Mouse (Mus musculus): ENCODE measurements around the gene Actrt3. TPM values are rescaled to one million over a fixed set of nuclear protein-coding genes. Genes with fewer than 3 reads are reported as not detected.

The Actrt3 gene
- 0.18 TPM in 1 of 2 replicates, not detected in the other for polyA plus RNA-seq (2016; fragmentation: Nextera tagmentation; extraction: Ambion mirVana)

- H3K4me3 ChIP-seq: peak within 1 kb of the TSS; percentile 55
- no peak for ATAC-seq (ENCODE audit: low FRiP score, low read depth)
- no peaks in the 10 kb centered on the region for H3K9me3 ChIP-seq
- peaks cover 25% of the 10 kb centered on the region for H3K4me1 ChIP-seq
- H3K27me3 ChIP-seq: peaks cover 19% of the 10 kb centered on the region
- H3K4me2 ChIP-seq (replicated peaks): peak within 1 kb of the TSS; percentile 75
- H3K9ac ChIP-seq (replicated peaks): peak within 1 kb of the TSS; percentile 59
- H3K36me3 ChIP-seq: peaks cover 9% of the 10 kb centered on the region; the same call in 1 of the 2 replicates
- H3K27ac ChIP-seq (replicated peaks): peak within 1 kb of the TSS; percentile 58
- under 1% methylated on average over 32 of the region's 32 CpGs for WGBS
These were observed at the start of gene Actrt3 for GRCm38 (mm10) chr3:30599711-30600545. Actrt3 (minus strand) TSS chr3:30599939.

DNA sequence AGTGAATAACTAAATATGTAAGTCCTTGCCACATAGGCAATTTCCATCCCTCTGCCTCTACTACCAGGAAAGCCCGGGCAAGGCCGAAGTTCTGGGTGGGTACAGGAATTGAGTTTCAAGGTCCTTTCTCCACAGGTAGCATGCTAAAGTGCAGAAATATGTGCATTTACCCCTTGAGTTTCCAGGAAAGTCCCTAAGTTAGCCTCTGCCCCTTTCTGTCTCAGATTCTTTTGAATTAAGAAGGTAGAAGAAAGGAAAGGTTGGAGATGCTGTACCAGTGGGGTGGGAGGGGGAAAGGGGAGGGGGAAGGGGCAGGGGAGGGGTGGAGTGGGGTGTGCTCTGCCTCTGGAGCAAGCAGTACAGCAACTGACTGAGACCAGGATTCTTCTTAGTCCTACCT is 48.7 kb upstream of the Actrt3 start:
- no peak for ATAC-seq (ENCODE audit: low FRiP score, low read depth)
- H3K9ac ChIP-seq (replicated peaks): no peak overlapping the region
- H3K36me3 ChIP-seq: no peaks in the 10 kb centered on the region
- peaks cover 18% of the 10 kb centered on the region for H3K4me1 ChIP-seq
- H3K27me3 ChIP-seq: peaks cover 40% of the 10 kb centered on the region
- no peak overlapping the region for H3K4me3 ChIP-seq
- no peak overlapping the region for H3K4me2 ChIP-seq (replicated peaks)
- H3K9me3 ChIP-seq: no peaks in the 10 kb centered on the region
- WGBS: 92% methylated on average over 2 of the region's 2 CpGs
- no peak overlapping the region for H3K27ac ChIP-seq (replicated peaks)

DNA sequence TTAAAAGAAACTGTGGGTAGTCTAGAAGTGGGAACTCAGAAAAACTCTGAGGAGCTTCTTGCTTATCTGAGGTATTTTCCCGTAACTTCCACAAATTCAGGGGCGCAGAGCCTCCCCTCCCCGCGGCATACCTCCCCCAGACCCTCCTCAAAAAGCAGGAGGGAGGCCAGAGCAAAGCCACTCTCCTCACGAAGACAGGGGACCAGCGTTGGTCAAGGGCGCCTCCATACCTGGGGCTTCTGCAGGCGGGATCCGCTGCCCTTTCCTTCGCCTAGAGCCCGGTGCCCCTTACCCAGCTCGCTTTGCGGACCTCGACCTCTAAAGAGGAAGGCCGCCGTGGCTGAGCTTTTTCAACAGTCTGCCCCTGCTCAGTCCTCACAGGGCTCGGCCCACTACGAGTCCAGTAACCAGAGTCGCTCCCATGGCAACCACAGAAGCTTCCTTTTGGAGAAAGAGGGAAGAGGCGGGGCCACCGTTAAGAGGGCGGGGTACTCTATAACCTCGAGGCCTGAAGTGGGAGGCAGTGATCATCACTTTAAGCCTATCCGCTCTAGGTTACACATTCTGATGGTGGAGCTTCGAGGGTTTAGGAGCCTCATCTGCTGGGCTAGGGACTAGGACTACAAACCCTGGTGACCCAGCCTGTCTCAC is 47.8 kb upstream of the Actrt3 start, which contains the start of gene Lrrc34:
Lrrc34 (minus strand) TSS at position 430 of the 651 bp plus-strand sequence.
- Histone ChIP-seq H3K9ac (replicated peaks) (peak within 1 kb of the TSS; percentile 54; the same call in 1 of the 2 replicates), H3K9me3 (no peaks in the 10 kb centered on the region), H3K27ac (replicated peaks) (no peak within 1 kb of the TSS), H3K27me3 (peaks cover 40% of the 10 kb centered on the region), H3K4me2 (replicated peaks) (peak within 1 kb of the TSS; percentile 64), H3K36me3 (no peaks in the 10 kb centered on the region), H3K4me1 (peaks cover 18% of the 10 kb centered on the region), H3K4me3 (peak within 1 kb of the TSS; percentile 34)
- WGBS: 2% methylated on average over 25 of the region's 25 CpGs
- ATAC-seq (ENCODE audit: low FRiP score, low read depth): peak; percentile 95

GRCm38 (mm10) chr3:30646761-30647160 is 47.0 kb upstream of the Actrt3 start:
- no peak overlapping the region for H3K4me3 ChIP-seq
- H3K9me3 ChIP-seq: no peaks in the 10 kb centered on the region
- peaks cover 18% of the 10 kb centered on the region for H3K4me1 ChIP-seq
- no peak for ATAC-seq (ENCODE audit: low FRiP score, low read depth)
- no peak overlapping the region for H3K27ac ChIP-seq (replicated peaks)
- no peak overlapping the region for H3K4me2 ChIP-seq (replicated peaks)
- H3K36me3 ChIP-seq: no peaks in the 10 kb centered on the region
- peaks cover 39% of the 10 kb centered on the region for H3K27me3 ChIP-seq
- no peak overlapping the region for H3K9ac ChIP-seq (replicated peaks)
- 46% methylated on average over 8 of the region's 8 CpGs for WGBS

GRCm38 (mm10) chr3:30644207-30644606 is 44.5 kb upstream of the Actrt3 start, which contains the start of gene Lrriq4:
Lrriq4 (plus strand) TSS chr3:30644507.
- Histone ChIP-seq H3K4me3 (no peak within 1 kb of the TSS), H3K27me3 (peaks cover 13% of the 10 kb centered on the region), H3K27ac (replicated peaks) (no peak within 1 kb of the TSS), H3K36me3 (no peaks in the 10 kb centered on the region), H3K9me3 (no peaks in the 10 kb centered on the region), H3K4me2 (replicated peaks) (no peak within 1 kb of the TSS), H3K4me1 (peaks cover 9% of the 10 kb centered on the region), H3K9ac (replicated peaks) (no peak within 1 kb of the TSS)
- 75% methylated on average over 2 of the region's 2 CpGs for WGBS
- ATAC-seq (ENCODE audit: low FRiP score, low read depth): no peak

GRCm38 (mm10) chr3:30635629-30636028 is 35.9 kb upstream of the Actrt3 start:
- Histone ChIP-seq H3K36me3 (no peaks in the 10 kb centered on the region), H3K4me3 (no peak overlapping the region), H3K27ac (replicated peaks) (no peak overlapping the region), H3K4me2 (replicated peaks) (no peak overlapping the region), H3K9me3 (no peaks in the 10 kb centered on the region), H3K27me3 (no peaks in the 10 kb centered on the region), H3K4me1 (no peaks in the 10 kb centered on the region), H3K9ac (replicated peaks) (no peak overlapping the region)
- 78% methylated on average over 4 of the region's 4 CpGs for WGBS
- no peak for ATAC-seq (ENCODE audit: low FRiP score, low read depth)

DNA sequence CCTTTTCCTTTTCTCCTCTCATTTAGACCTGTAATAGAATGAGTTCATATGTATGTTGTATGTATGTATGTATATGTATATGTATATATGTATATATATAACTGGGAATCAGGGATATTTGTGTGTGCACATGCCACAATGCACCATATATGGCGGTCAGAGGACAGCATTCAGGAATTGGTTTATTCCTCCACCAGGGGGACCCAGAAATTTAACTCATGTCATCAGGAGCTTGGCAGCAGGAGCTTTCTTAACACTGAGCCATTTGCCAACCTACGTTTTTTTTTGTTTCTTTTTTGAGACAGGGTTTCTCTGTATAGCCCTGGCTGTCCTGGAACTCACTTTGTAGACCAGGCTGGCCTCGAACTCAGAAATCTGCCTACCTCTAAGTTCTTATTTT is 33.9 kb upstream of the Actrt3 start:
- H3K4me1 ChIP-seq: no peaks in the 10 kb centered on the region
- H3K4me3 ChIP-seq: no peak overlapping the region
- no peak overlapping the region for H3K27ac ChIP-seq (replicated peaks)
- no peaks in the 10 kb centered on the region for H3K36me3 ChIP-seq
- H3K9ac ChIP-seq (replicated peaks): no peak overlapping the region
- H3K9me3 ChIP-seq: no peaks in the 10 kb centered on the region
- H3K27me3 ChIP-seq: no peaks in the 10 kb centered on the region
- ATAC-seq (ENCODE audit: low FRiP score, low read depth): no peak
- no peak overlapping the region for H3K4me2 ChIP-seq (replicated peaks)
- 57% methylated on average over 3 of the region's 3 CpGs for WGBS

DNA sequence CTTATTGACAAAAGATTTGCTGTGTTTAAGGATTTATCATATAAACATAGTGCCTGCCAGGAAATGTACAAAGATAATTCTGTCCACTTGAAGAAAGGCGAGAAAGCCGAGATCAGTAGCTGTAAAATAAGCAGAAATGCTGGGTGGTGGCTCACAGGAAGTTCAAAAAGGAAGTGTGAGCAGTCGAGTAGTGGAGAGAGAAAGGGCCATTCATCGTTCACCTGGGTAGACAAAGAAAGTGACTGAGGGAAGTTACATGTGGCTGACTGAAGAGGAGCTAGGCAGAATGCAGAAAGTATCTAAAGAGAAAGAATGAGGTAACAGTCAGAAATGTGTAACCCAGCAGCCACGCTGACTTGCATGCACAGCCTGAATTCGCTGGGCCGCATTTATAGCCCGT is 20.4 kb upstream of the Actrt3 start:
- ATAC-seq (ENCODE audit: low FRiP score, low read depth): no peak
- H3K4me3 ChIP-seq: no peak overlapping the region
- no peaks in the 10 kb centered on the region for H3K4me1 ChIP-seq
- H3K36me3 ChIP-seq: peaks cover 45% of the 10 kb centered on the region
- no peaks in the 10 kb centered on the region for H3K9me3 ChIP-seq
- no peak overlapping the region for H3K9ac ChIP-seq (replicated peaks)
- no peak overlapping the region for H3K4me2 ChIP-seq (replicated peaks)
- no peaks in the 10 kb centered on the region for H3K27me3 ChIP-seq
- 90% methylated on average over 8 of the region's 8 CpGs for WGBS
- H3K27ac ChIP-seq (replicated peaks): no peak overlapping the region

DNA sequence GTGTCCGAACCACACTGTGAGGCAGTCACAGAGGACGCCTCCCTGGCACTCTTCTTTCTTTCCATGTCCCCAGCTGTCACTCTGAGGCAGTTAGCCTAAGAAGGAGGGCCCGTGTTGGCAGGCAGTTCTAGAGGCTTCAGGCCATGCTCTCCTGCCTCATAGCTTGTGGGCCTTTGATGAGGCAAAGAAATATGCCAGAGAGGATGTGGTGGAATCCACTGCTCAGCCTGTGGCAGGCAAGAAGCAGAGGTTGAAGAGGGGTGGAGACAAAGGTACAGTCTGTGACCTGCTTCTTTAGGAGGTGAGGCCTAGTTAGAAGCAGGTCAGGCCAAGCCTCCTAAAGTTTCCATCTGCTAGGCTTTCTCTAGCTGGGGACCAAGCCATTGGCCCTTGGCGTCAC is 11.2 kb upstream of the Actrt3 start:
- Histone ChIP-seq H3K36me3 (peaks cover 66% of the 10 kb centered on the region), H3K9ac (replicated peaks) (no peak overlapping the region), H3K27me3 (no peaks in the 10 kb centered on the region), H3K4me1 (no peaks in the 10 kb centered on the region), H3K9me3 (no peaks in the 10 kb centered on the region), H3K4me2 (replicated peaks) (no peak overlapping the region), H3K4me3 (no peak overlapping the region), H3K27ac (replicated peaks) (no peak overlapping the region)
- no peak for ATAC-seq (ENCODE audit: low FRiP score, low read depth)
- 90% methylated on average over 4 of the region's 4 CpGs for WGBS

GRCm38 (mm10) chr3:30608999-30609398 is 9.3 kb upstream of the Actrt3 start:
- Histone ChIP-seq H3K4me3 (no peak overlapping the region), H3K27me3 (no peaks in the 10 kb centered on the region), H3K36me3 (peaks cover 63% of the 10 kb centered on the region), H3K9me3 (no peaks in the 10 kb centered on the region), H3K9ac (replicated peaks) (no peak overlapping the region), H3K27ac (replicated peaks) (no peak overlapping the region), H3K4me2 (replicated peaks) (no peak overlapping the region), H3K4me1 (no peaks in the 10 kb centered on the region)
- WGBS: 95% methylated on average over 3 of the region's 3 CpGs
- no peak for ATAC-seq (ENCODE audit: low FRiP score, low read depth)

- peaks cover 7% of the 10 kb centered on the region for H3K27me3 ChIP-seq
- no peak for ATAC-seq (ENCODE audit: low FRiP score, low read depth)
- peak overlapping the region; percentile 75 for H3K4me2 ChIP-seq (replicated peaks)
- no peaks in the 10 kb centered on the region for H3K9me3 ChIP-seq
- H3K4me1 ChIP-seq: peaks cover 19% of the 10 kb centered on the region
- WGBS: 29% methylated on average over 10 of the region's 10 CpGs
- H3K9ac ChIP-seq (replicated peaks): peak overlapping the region; percentile 77
- peak overlapping the region; percentile 93; the same call in 1 of the 2 replicates for H3K27ac ChIP-seq (replicated peaks)
- peak overlapping the region; percentile 88 for H3K4me3 ChIP-seq
- peaks cover 28% of the 10 kb centered on the region for H3K36me3 ChIP-seq
These were observed 3.5 kb upstream of the Actrt3 start for GRCm38 (mm10) chr3:30603256-30603655.

DNA sequence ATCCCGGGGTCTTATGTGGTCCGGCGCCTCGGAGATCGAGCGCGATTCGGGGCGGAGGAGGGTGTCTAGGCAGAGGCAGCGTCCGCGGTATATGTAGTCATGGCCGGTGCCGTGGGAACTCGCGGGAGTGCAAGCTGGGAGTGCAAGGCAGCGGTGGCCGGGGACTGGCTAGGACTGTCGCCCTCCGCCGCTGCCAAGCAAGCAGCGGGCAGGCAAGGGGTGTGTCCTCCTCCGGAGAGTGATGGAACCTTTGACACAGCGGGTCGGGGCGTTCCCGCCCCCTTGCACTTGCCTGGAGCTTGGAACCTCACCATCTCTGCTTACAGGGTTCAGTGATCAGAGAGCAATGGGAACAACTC is 3.0 kb upstream of the Actrt3 start:
- under 1% methylated on average over 27 of the region's 27 CpGs for WGBS

More for the DNA sequence above, 3.0 kb upstream of the Actrt3 start:
- peaks cover 25% of the 10 kb centered on the region for H3K36me3 ChIP-seq
- no peak for ATAC-seq (ENCODE audit: low FRiP score, low read depth)
- peak overlapping the region; percentile 77 for H3K9ac ChIP-seq (replicated peaks)
- peak overlapping the region; percentile 75 for H3K4me2 ChIP-seq (replicated peaks)
- peak overlapping the region; percentile 93 for H3K27ac ChIP-seq (replicated peaks)
- peaks cover 19% of the 10 kb centered on the region for H3K4me1 ChIP-seq
- H3K4me3 ChIP-seq: peak overlapping the region; percentile 88
- peaks cover 13% of the 10 kb centered on the region for H3K27me3 ChIP-seq
- no peaks in the 10 kb centered on the region for H3K9me3 ChIP-seq
